Mouse (Mus musculus): ENCODE results near the gene Ttyh1.

- TF ChIP-seq EP300 (IDR thresholded peaks at IDR 0.05; ENCODE audit: low read depth) = peak; percentile 16; the same call in 1 of the 2 replicates
- TF ChIP-seq CTCF (IDR thresholded peaks at IDR 0.05; ENCODE audit: low read depth) = no peak
These were observed 30.5 kb upstream of the Ttyh1 start for GRCm38 (mm10) chr7:4088679-4089078.

Measured in liver, embryonic 14.5 days (tissue).